Mouse (Mus musculus) forebrain, embryonic 16.5 days (tissue): ENCODE measurements at regions not wholly inside any gene's neighbourhood (a gene's known extent, or its start where the extent isn't known, plus 50 kb on each side); places are given as distances from the start of the nearest gene placed in this dataset.

ENCODE experiments used
- ATAC-seq: fragments of 200-750 bp; cut with Nextera tagmentation; 2 replicates; pipeline ENCODE4 v1.8.0; 2017; ENCODE audit warnings: mild to moderate bottlenecking, moderate library complexity
- H3K27ac ChIP-seq: fragments of 300-500 bp; sonication (generic); 2 replicates; pipeline ENCODE4 v1.5.1; 2014; ENCODE audit warnings: low read length, control low read depth
- H3K27me3 ChIP-seq: fragments of 300-500 bp; sonication (generic); replicated peaks from 2 replicates; pipeline ENCODE4 v1.6.1; 2014; ENCODE audit warnings: low read length; ENCODE audit not compliant: control insufficient read depth, insufficient read depth
- H3K36me3 ChIP-seq: fragments of 300-500 bp; sonication (generic); 2 replicates; pipeline ENCODE4 v1.6.1; 2014; ENCODE audit not compliant: control insufficient read depth, insufficient read depth
- H3K4me1 ChIP-seq: fragments of 300-500 bp; sonication (generic); replicated peaks from 2 replicates; pipeline ENCODE4 v1.6.1; 2014; ENCODE audit warnings: low read length; ENCODE audit not compliant: control insufficient read depth, insufficient read depth
- H3K4me2 ChIP-seq: fragments of 300-500 bp; sonication (generic); 2 replicates; pipeline ENCODE4 v1.6.1; 2014; ENCODE audit warnings: mild to moderate bottlenecking, low read length, control low read depth
- H3K4me3 ChIP-seq: fragments of 300-500 bp; sonication (generic); replicated peaks from 2 replicates; pipeline ENCODE4 v1.5.1; 2014; ENCODE audit warnings: mild to moderate bottlenecking, low read length, control low read depth
- H3K9ac ChIP-seq: fragments of 300-500 bp; sonication (generic); replicated peaks from 2 replicates; pipeline ENCODE4 v1.6.1; 2014; ENCODE audit warnings: low read depth, low read length, control low read depth
- H3K9me3 ChIP-seq: fragments of 300-500 bp; sonication (generic); 2 replicates; pipeline ENCODE4 v1.6.1; 2016; ENCODE audit warnings: low read length; ENCODE audit not compliant: control insufficient read depth
- WGBS: fragments of 180-500 bp; shearing (Covaris S2); extraction: QIAGEN DNeasy Blood & Tissue Kit; methylation state at CpG from one replicate; pipeline ENCODE4 v1.1.7; 2014; 5-methylcytosine and 5-hydroxymethylcytosine counted together

GRCm38 (mm10) chr13:5769283-5770260, 91.7 kb upstream of the Klf6 start:
- no peaks in the 10 kb centered on the region for H3K27me3 ChIP-seq
- H3K9ac ChIP-seq, result no peak overlapping the region
- no peak overlapping the region for H3K4me3 ChIP-seq
- H3K9me3 ChIP-seq, result no peaks in the 10 kb centered on the region
- ATAC-seq, result no peak
- H3K36me3 ChIP-seq, result no peaks in the 10 kb centered on the region
- WGBS, result 87% methylated on average over 7 of the region's 7 CpGs
- no peak overlapping the region for H3K27ac ChIP-seq
- H3K4me1 ChIP-seq, result no peaks in the 10 kb centered on the region
- no peak overlapping the region for H3K4me2 ChIP-seq

- H3K27me3 ChIP-seq, result no peaks in the 10 kb centered on the region
- no peaks in the 10 kb centered on the region; the same call in 1 of the 2 replicates for H3K4me1 ChIP-seq
- no peak for ATAC-seq
- no peak overlapping the region for H3K4me2 ChIP-seq
- 89% methylated on average over 3 of the region's 3 CpGs for WGBS
- H3K9me3 ChIP-seq, result no peaks in the 10 kb centered on the region
- no peak overlapping the region for H3K4me3 ChIP-seq
- H3K36me3 ChIP-seq, result no peaks in the 10 kb centered on the region
- no peak overlapping the region for H3K9ac ChIP-seq
- no peak overlapping the region for H3K27ac ChIP-seq
Observed at GRCm38 (mm10) chr13:5773811-5774210, 87.5 kb upstream of the Klf6 start.

- Histone ChIP-seq H3K9me3 (no peaks in the 10 kb centered on the region), H3K27me3 (no peaks in the 10 kb centered on the region), H3K27ac (no peak overlapping the region), H3K4me3 (no peak overlapping the region), H3K4me1 (no peaks in the 10 kb centered on the region; the same call in 1 of the 2 replicates), H3K9ac (no peak overlapping the region), H3K4me2 (no peak overlapping the region), H3K36me3 (no peaks in the 10 kb centered on the region)
- WGBS, result 68% methylated on average over 5 of the region's 5 CpGs
- ATAC-seq, result no peak
Observed at GRCm38 (mm10) chr13:5778443-5779171, 82.7 kb upstream of the Klf6 start.

GRCm38 (mm10) chr13:5779410-5779809, 81.9 kb upstream of the Klf6 start:
- no peak overlapping the region for H3K27ac ChIP-seq
- no peaks in the 10 kb centered on the region for H3K27me3 ChIP-seq
- 35% methylated on average over 4 of the region's 4 CpGs for WGBS
- no peak overlapping the region for H3K9ac ChIP-seq
- H3K36me3 ChIP-seq, result no peaks in the 10 kb centered on the region
- no peaks in the 10 kb centered on the region; the same call in 1 of the 2 replicates for H3K4me1 ChIP-seq
- peak; percentile 77 for ATAC-seq
- H3K4me2 ChIP-seq, result no peak overlapping the region
- H3K4me3 ChIP-seq, result no peak overlapping the region
- H3K9me3 ChIP-seq, result no peaks in the 10 kb centered on the region

GRCm38 (mm10) chr13:5782540-5782939, 78.7 kb upstream of the Klf6 start:
- no peaks in the 10 kb centered on the region for H3K9me3 ChIP-seq
- H3K9ac ChIP-seq, result no peak overlapping the region
- no peaks in the 10 kb centered on the region for H3K27me3 ChIP-seq
- H3K36me3 ChIP-seq, result no peaks in the 10 kb centered on the region
- H3K27ac ChIP-seq, result no peak overlapping the region
- no peak overlapping the region for H3K4me3 ChIP-seq
- H3K4me2 ChIP-seq, result no peak overlapping the region
- WGBS, result 87% methylated on average over 1 of the region's 1 CpGs
- no peak for ATAC-seq
- no peaks in the 10 kb centered on the region; the same call in 1 of the 2 replicates for H3K4me1 ChIP-seq

- H3K9ac ChIP-seq, result no peak overlapping the region
- no peaks in the 10 kb centered on the region for H3K27me3 ChIP-seq
- no peaks in the 10 kb centered on the region for H3K4me1 ChIP-seq
- ATAC-seq, result no peak
- no peak overlapping the region for H3K4me3 ChIP-seq
- no peaks in the 10 kb centered on the region for H3K36me3 ChIP-seq
- no peak overlapping the region for H3K4me2 ChIP-seq
- no peaks in the 10 kb centered on the region for H3K9me3 ChIP-seq
- H3K27ac ChIP-seq, result no peak overlapping the region
Observed at GRCm38 (mm10) chr13:5787114-5787513, 74.2 kb upstream of the Klf6 start.

GRCm38 (mm10) chr13:5789302-5789701, 72.0 kb upstream of the Klf6 start:
- no peaks in the 10 kb centered on the region for H3K9me3 ChIP-seq
- no peak for ATAC-seq
- no peak overlapping the region for H3K9ac ChIP-seq
- H3K4me1 ChIP-seq, result no peaks in the 10 kb centered on the region
- no peaks in the 10 kb centered on the region for H3K27me3 ChIP-seq
- H3K4me2 ChIP-seq, result no peak overlapping the region
- H3K36me3 ChIP-seq, result no peaks in the 10 kb centered on the region
- 88% methylated on average over 3 of the region's 3 CpGs for WGBS
- H3K27ac ChIP-seq, result no peak overlapping the region
- H3K4me3 ChIP-seq, result no peak overlapping the region

- no peaks in the 10 kb centered on the region for H3K9me3 ChIP-seq
- no peaks in the 10 kb centered on the region for H3K27me3 ChIP-seq
- no peak overlapping the region for H3K9ac ChIP-seq
- peak; percentile 62 for ATAC-seq
- no peak overlapping the region for H3K4me3 ChIP-seq
- WGBS, result 25% methylated on average over 7 of the region's 7 CpGs
- H3K27ac ChIP-seq, result no peak overlapping the region
- H3K4me2 ChIP-seq, result no peak overlapping the region
- H3K36me3 ChIP-seq, result no peaks in the 10 kb centered on the region
- no peaks in the 10 kb centered on the region for H3K4me1 ChIP-seq
Observed at GRCm38 (mm10) chr13:5802079-5802478, 59.2 kb upstream of the Klf6 start.

- H3K4me1 ChIP-seq, result no peaks in the 10 kb centered on the region
- 68% methylated on average over 14 of the region's 14 CpGs for WGBS
- H3K4me3 ChIP-seq, result no peak overlapping the region
- H3K36me3 ChIP-seq, result no peaks in the 10 kb centered on the region
- H3K9ac ChIP-seq, result no peak overlapping the region
- no peak for ATAC-seq
- no peaks in the 10 kb centered on the region for H3K9me3 ChIP-seq
- no peak overlapping the region for H3K27ac ChIP-seq
- no peaks in the 10 kb centered on the region for H3K27me3 ChIP-seq
- no peak overlapping the region for H3K4me2 ChIP-seq
Observed at GRCm38 (mm10) chr13:5802826-5803225, 58.5 kb upstream of the Klf6 start.
